Mouse (Mus musculus) limb, embryonic 10.5 days (tissue): ENCODE measurements around the gene Cdipt. TPM values are rescaled to one million over a fixed set of nuclear protein-coding genes. Genes with fewer than 3 reads are reported as not detected.

Experiments used
- DNase-seq: peaks from one replicate; pipeline ENCODE4 v3.0.0-alpha.2; 2017; ENCODE audit warnings: low spot score
- H3K27ac ChIP-seq: fragments of 300-500 bp; sonication (generic); 2 replicates; pipeline ENCODE4 v1.5.1; 2016; ENCODE audit warnings: mild to moderate bottlenecking
- H3K27me3 ChIP-seq: fragments of 300-500 bp; sonication (generic); 2 replicates; pipeline ENCODE4 v1.6.1; 2016; ENCODE audit warnings: low read depth, mild to moderate bottlenecking; ENCODE audit not compliant: poor library complexity, severe bottlenecking
- H3K36me3 ChIP-seq: fragments of 300-500 bp; sonication (generic); 2 replicates; pipeline ENCODE4 v1.6.1; 2016; ENCODE audit warnings: mild to moderate bottlenecking, moderate library complexity
- H3K4me1 ChIP-seq: fragments of 300-500 bp; sonication (generic); 2 replicates; pipeline ENCODE4 v1.6.1; 2016
- H3K4me3 ChIP-seq: fragments of 300-500 bp; sonication (generic); 2 replicates; pipeline ENCODE4 v1.5.1; 2016; ENCODE audit warnings: mild to moderate bottlenecking, moderate library complexity
- H3K9me3 ChIP-seq: fragments of 300-500 bp; sonication (generic); replicated peaks from 2 replicates; pipeline ENCODE4 v1.6.1; 2016; ENCODE audit warnings: mild to moderate bottlenecking
- WGBS: fragments of 180-500 bp; shearing (Covaris S2); methylation state at CpG from one replicate; pipeline ENCODE4 v1.1.7; 2016; 5-methylcytosine and 5-hydroxymethylcytosine counted together
- polyA plus RNA-seq: library from polyadenylated mRNA; unstranded; fragments of >200 nt; fragmentation: Nextera tagmentation; extraction: Ambion mirVana; gene quantifications from 2 replicates; pipeline ENCODE4 v1.2.1, GENCODE M21; 2016

The Cdipt gene
- polyA plus RNA-seq, result 89.4 and 99.5 TPM in 2 replicates

- Histone ChIP-seq H3K4me1 (peaks cover 12% of the 10 kb centered on the region), H3K27me3 (no peaks in the 10 kb centered on the region), H3K27ac (peak within 1 kb of the TSS; percentile 99), H3K9me3 (no peaks in the 10 kb centered on the region), H3K36me3 (peaks cover 31% of the 10 kb centered on the region), H3K4me3 (peak within 1 kb of the TSS; percentile 100)
- 0% methylated on average over 1 of the region's 1 CpGs for WGBS
- no peak for DNase-seq
These were observed at the start of gene Cdipt for GRCm38 (mm10) chr7:126975893-126975949. TSS of gene Cdipt (plus strand) at chr7:126975914.

- H3K4me1 ChIP-seq, result peaks cover 18% of the 10 kb centered on the region
- 38% methylated on average over 3 of the region's 3 CpGs for WGBS
- no peak overlapping the region for H3K4me3 ChIP-seq
- H3K27me3 ChIP-seq, result no peaks in the 10 kb centered on the region
- no peak overlapping the region for H3K27ac ChIP-seq
- peaks cover 12% of the 10 kb centered on the region for H3K36me3 ChIP-seq
- no peak for DNase-seq
- H3K9me3 ChIP-seq, result no peaks in the 10 kb centered on the region
These were observed 49.4 kb upstream of the Cdipt start for GRCm38 (mm10) chr7:126926299-126926698.

- Histone ChIP-seq H3K27me3 (no peaks in the 10 kb centered on the region), H3K4me3 (peak within 1 kb of the TSS; percentile 91), H3K9me3 (no peaks in the 10 kb centered on the region), H3K27ac (peak within 1 kb of the TSS; percentile 91), H3K4me1 (peaks cover 18% of the 10 kb centered on the region), H3K36me3 (peaks cover 33% of the 10 kb centered on the region)
- DNase-seq, result peak; percentile 93
- WGBS, result 5% methylated on average over 56 of the region's 56 CpGs
These were observed 47.2 kb upstream of the Cdipt start, which contains the start of gene Kctd13 for GRCm38 (mm10) chr7:126928384-126929037. TSS of gene Kctd13 (plus strand) at chr7:126928879.

- Histone ChIP-seq H3K27ac (peak overlapping the region; percentile 91), H3K27me3 (no peaks in the 10 kb centered on the region), H3K36me3 (peaks cover 38% of the 10 kb centered on the region), H3K9me3 (no peaks in the 10 kb centered on the region), H3K4me1 (peaks cover 18% of the 10 kb centered on the region), H3K4me3 (peak overlapping the region; percentile 91)
- WGBS, result under 1% methylated on average over 26 of the region's 27 CpGs
- no peak for DNase-seq
These were observed 46.7 kb upstream of the Cdipt start for GRCm38 (mm10) chr7:126929046-126929445.

GRCm38 (mm10) chr7:126932652-126933051 is 43.1 kb upstream of the Cdipt start:
- Histone ChIP-seq H3K27me3 (no peaks in the 10 kb centered on the region), H3K36me3 (peaks cover 73% of the 10 kb centered on the region), H3K4me3 (no peak overlapping the region), H3K4me1 (peaks cover 18% of the 10 kb centered on the region), H3K9me3 (no peaks in the 10 kb centered on the region), H3K27ac (no peak overlapping the region)
- WGBS, result 90% methylated on average over 2 of the region's 2 CpGs
- no peak for DNase-seq

- H3K4me1 ChIP-seq, result no peaks in the 10 kb centered on the region
- no peak for DNase-seq
- H3K27me3 ChIP-seq, result no peaks in the 10 kb centered on the region
- WGBS, result 45% methylated on average over 6 of the region's 6 CpGs
- no peaks in the 10 kb centered on the region for H3K9me3 ChIP-seq
- H3K4me3 ChIP-seq, result no peak overlapping the region
- H3K36me3 ChIP-seq, result peaks cover 70% of the 10 kb centered on the region
- no peak overlapping the region for H3K27ac ChIP-seq
These were observed 34.5 kb upstream of the Cdipt start for GRCm38 (mm10) chr7:126941171-126941570.

- WGBS, result 78% methylated on average over 5 of the region's 5 CpGs
- Histone ChIP-seq H3K36me3 (peaks cover 64% of the 10 kb centered on the region), H3K4me1 (no peaks in the 10 kb centered on the region), H3K27me3 (no peaks in the 10 kb centered on the region), H3K4me3 (no peak overlapping the region), H3K27ac (no peak overlapping the region), H3K9me3 (no peaks in the 10 kb centered on the region)
- no peak for DNase-seq
These were observed 33.9 kb upstream of the Cdipt start for GRCm38 (mm10) chr7:126941801-126942200.

GRCm38 (mm10) chr7:126946530-126946929 is 29.2 kb upstream of the Cdipt start:
- WGBS, result 53% methylated on average over 3 of the region's 3 CpGs
- no peak overlapping the region for H3K4me3 ChIP-seq
- H3K27me3 ChIP-seq, result peaks cover 36% of the 10 kb centered on the region

GRCm38 (mm10) chr7:126948626-126949025 is 27.1 kb upstream of the Cdipt start:
- no peak overlapping the region for H3K4me3 ChIP-seq
- H3K9me3 ChIP-seq, result no peaks in the 10 kb centered on the region
- peaks cover 16% of the 10 kb centered on the region for H3K36me3 ChIP-seq
- no peak for DNase-seq
- H3K4me1 ChIP-seq, result peaks cover 27% of the 10 kb centered on the region
- peaks cover 56% of the 10 kb centered on the region for H3K27me3 ChIP-seq
- no peak overlapping the region for H3K27ac ChIP-seq
- WGBS, result 72% methylated on average over 10 of the region's 10 CpGs

More at GRCm38 (mm10) chr7:126946530-126946929, 29.2 kb upstream of the Cdipt start:
- DNase-seq, result no peak
- H3K27ac ChIP-seq, result no peak overlapping the region
- peaks cover 35% of the 10 kb centered on the region for H3K36me3 ChIP-seq
- H3K4me1 ChIP-seq, result peaks cover 23% of the 10 kb centered on the region
- no peaks in the 10 kb centered on the region for H3K9me3 ChIP-seq

GRCm38 (mm10) chr7:126949403-126949792 is 26.3 kb upstream of the Cdipt start, which contains the start of gene Asphd1:
TSS of gene Asphd1 (minus strand) at chr7:126949582.
- no peaks in the 10 kb centered on the region for H3K9me3 ChIP-seq
- H3K4me3 ChIP-seq, result peak within 1 kb of the TSS; percentile 59
- peaks cover 60% of the 10 kb centered on the region for H3K27me3 ChIP-seq
- under 1% methylated on average over 21 of the region's 21 CpGs for WGBS
- peaks cover 27% of the 10 kb centered on the region for H3K4me1 ChIP-seq
- no peak for DNase-seq
- peaks cover 10% of the 10 kb centered on the region for H3K36me3 ChIP-seq
- no peak within 1 kb of the TSS for H3K27ac ChIP-seq

GRCm38 (mm10) chr7:126949793-126950646 is 25.7 kb upstream of the Cdipt start, which contains the start of gene Sez6l2:
TSS of gene Sez6l2 (plus strand) at chr7:126950563.
- no peak within 1 kb of the TSS for H3K27ac ChIP-seq
- H3K9me3 ChIP-seq, result no peaks in the 10 kb centered on the region
- H3K4me3 ChIP-seq, result peak within 1 kb of the TSS; percentile 59
- peaks cover 4% of the 10 kb centered on the region for H3K36me3 ChIP-seq
- WGBS, result under 1% methylated on average over 42 of the region's 42 CpGs
- peaks cover 60% of the 10 kb centered on the region for H3K27me3 ChIP-seq
- H3K4me1 ChIP-seq, result peaks cover 27% of the 10 kb centered on the region
- peak; percentile 99 for DNase-seq

GRCm38 (mm10) chr7:126950647-126951615 is 24.8 kb upstream of the Cdipt start:
- H3K27ac ChIP-seq, result no peak overlapping the region
- peaks cover 60% of the 10 kb centered on the region for H3K27me3 ChIP-seq
- WGBS, result 5% methylated on average over 26 of the region's 26 CpGs
- no peaks in the 10 kb centered on the region for H3K36me3 ChIP-seq
- no peak for DNase-seq
- no peaks in the 10 kb centered on the region for H3K9me3 ChIP-seq
- H3K4me1 ChIP-seq, result peaks cover 27% of the 10 kb centered on the region
- peak overlapping the region; percentile 59 for H3K4me3 ChIP-seq
